Mouse (Mus musculus) kidney, embryonic 16.5 days (tissue): Measurements from ENCODE around the gene Col25a1. TPM values are rescaled to one million over a fixed set of nuclear protein-coding genes. Genes with fewer than 3 reads are reported as not detected.

Experiments
- ATAC-seq: fragments of 200-750 bp; cut with Nextera tagmentation; 2 replicates; pipeline ENCODE4 v1.8.0; 2017; ENCODE audit warnings: moderate TSS enrichment; ENCODE audit not compliant: low FRiP score, low TSS enrichment
- H3K27ac ChIP-seq: fragments of 300-500 bp; sonication (generic); 2 replicates; pipeline ENCODE4 v1.5.1; 2014; ENCODE audit warnings: low read length
- H3K27me3 ChIP-seq: fragments of 300-500 bp; sonication (generic); 2 replicates; pipeline ENCODE4 v1.6.1; 2014; ENCODE audit warnings: low read length, control low read depth, mixed read lengths; ENCODE audit not compliant: insufficient read depth
- H3K36me3 ChIP-seq: fragments of 300-500 bp; sonication (generic); 2 replicates; pipeline ENCODE4 v1.6.1; 2014; ENCODE audit warnings: low read length, control low read depth, mixed read lengths; ENCODE audit not compliant: insufficient read depth
- H3K4me1 ChIP-seq: fragments of 300-500 bp; sonication (generic); 2 replicates; pipeline ENCODE4 v1.6.1; 2014; ENCODE audit warnings: low read length, control low read depth, mixed read lengths; ENCODE audit not compliant: insufficient read depth
- H3K4me2 ChIP-seq: fragments of 300-500 bp; sonication (generic); replicated peaks from 2 replicates; pipeline ENCODE4 v1.6.1; 2014; ENCODE audit warnings: low read depth, low read length
- H3K4me3 ChIP-seq: fragments of 300-500 bp; sonication (generic); 2 replicates; pipeline ENCODE4 v1.5.1; 2014; ENCODE audit warnings: mild to moderate bottlenecking, low read length
- H3K9ac ChIP-seq: fragments of 300-500 bp; sonication (generic); replicated peaks from 2 replicates; pipeline ENCODE4 v1.6.1; 2014; ENCODE audit warnings: low read length
- H3K9me3 ChIP-seq: fragments of 300-500 bp; sonication (generic); 2 replicates; pipeline ENCODE4 v1.6.1; 2016; ENCODE audit warnings: low read length, control low read depth
- WGBS: fragments of 180-500 bp; shearing (Covaris S2); extraction: QIAGEN DNeasy Blood & Tissue Kit; methylation state at CpG from one replicate; pipeline ENCODE4 v1.1.7; 2014; 5-methylcytosine and 5-hydroxymethylcytosine counted together
- polyA plus RNA-seq: library from polyadenylated mRNA; unstranded; fragments of >200 nt; fragmentation: Nextera tagmentation; extraction: Ambion mirVana; gene quantifications from 2 replicates; pipeline ENCODE4 v1.2.1, GENCODE M21; 2015

The Col25a1 gene
- polyA plus RNA-seq, 1 experiment from 2014 or later = 4.2 TPM

- Histone ChIP-seq H3K4me3 (no peak overlapping the region), H3K9me3 (peaks cover 13% of the 10 kb centered on the region), H3K27me3 (no peaks in the 10 kb centered on the region), H3K4me2 (no peak overlapping the region), H3K4me1 (no peaks in the 10 kb centered on the region), H3K27ac (no peak overlapping the region), H3K9ac (no peak overlapping the region), H3K36me3 (no peaks in the 10 kb centered on the region)
- no peak for ATAC-seq
- 96% methylated on average over 3 of the region's 3 CpGs for WGBS
These were observed 89.5 kb downstream of the Col25a1 start for GRCm38 (mm10) chr3:130220811-130221210.

GRCm38 (mm10) chr3:130228186-130228585 is 96.9 kb downstream of the Col25a1 start:
- H3K9ac ChIP-seq = no peak overlapping the region
- H3K27ac ChIP-seq = no peak overlapping the region
- no peaks in the 10 kb centered on the region for H3K27me3 ChIP-seq
- no peak overlapping the region for H3K4me2 ChIP-seq
- H3K4me1 ChIP-seq = no peaks in the 10 kb centered on the region
- no peaks in the 10 kb centered on the region for H3K36me3 ChIP-seq
- WGBS = 88% methylated on average over 9 of the region's 9 CpGs
- peaks cover 9% of the 10 kb centered on the region; the same call in 1 of the 2 replicates for H3K9me3 ChIP-seq
- no peak for ATAC-seq
- H3K4me3 ChIP-seq = no peak overlapping the region

GRCm38 (mm10) chr3:130232944-130233343 is 101.6 kb downstream of the Col25a1 start:
- H3K4me1 ChIP-seq = no peaks in the 10 kb centered on the region
- H3K27me3 ChIP-seq = no peaks in the 10 kb centered on the region
- no peak overlapping the region for H3K4me3 ChIP-seq
- 93% methylated on average over 7 of the region's 7 CpGs for WGBS
- H3K4me2 ChIP-seq = no peak overlapping the region
- H3K9ac ChIP-seq = no peak overlapping the region
- H3K36me3 ChIP-seq = no peaks in the 10 kb centered on the region
- H3K27ac ChIP-seq = no peak overlapping the region
- H3K9me3 ChIP-seq = no peaks in the 10 kb centered on the region
- ATAC-seq = no peak

- Histone ChIP-seq H3K4me2 (no peak overlapping the region), H3K27me3 (no peaks in the 10 kb centered on the region), H3K36me3 (no peaks in the 10 kb centered on the region), H3K4me1 (no peaks in the 10 kb centered on the region), H3K9ac (no peak overlapping the region), H3K4me3 (no peak overlapping the region), H3K9me3 (no peaks in the 10 kb centered on the region), H3K27ac (no peak overlapping the region)
- 89% methylated on average over 1 of the region's 1 CpGs for WGBS
- no peak for ATAC-seq
These were observed 103.9 kb downstream of the Col25a1 start for GRCm38 (mm10) chr3:130235233-130235632.

GRCm38 (mm10) chr3:130236129-130236528 is 104.8 kb downstream of the Col25a1 start:
- H3K4me1 ChIP-seq = no peaks in the 10 kb centered on the region
- no peak overlapping the region for H3K9ac ChIP-seq
- H3K4me2 ChIP-seq = no peak overlapping the region
- no peak for ATAC-seq
- H3K36me3 ChIP-seq = no peaks in the 10 kb centered on the region
- no peak overlapping the region for H3K27ac ChIP-seq
- no peak overlapping the region for H3K4me3 ChIP-seq
- WGBS = 37% methylated on average over 7 of the region's 7 CpGs
- H3K27me3 ChIP-seq = no peaks in the 10 kb centered on the region
- H3K9me3 ChIP-seq = no peaks in the 10 kb centered on the region

- H3K9ac ChIP-seq = no peak overlapping the region
- H3K4me2 ChIP-seq = no peak overlapping the region
- H3K27me3 ChIP-seq = no peaks in the 10 kb centered on the region
- H3K36me3 ChIP-seq = no peaks in the 10 kb centered on the region
- peaks cover 3% of the 10 kb centered on the region; the same call in 1 of the 2 replicates for H3K4me1 ChIP-seq
- no peaks in the 10 kb centered on the region for H3K9me3 ChIP-seq
- no peak overlapping the region for H3K4me3 ChIP-seq
- no peak for ATAC-seq
- 23% methylated on average over 1 of the region's 1 CpGs for whole genome bisulfite sequencing
- H3K27ac ChIP-seq = no peak overlapping the region
These were observed 106.6 kb downstream of the Col25a1 start for GRCm38 (mm10) chr3:130237852-130238251.

- no peaks in the 10 kb centered on the region for H3K9me3 ChIP-seq
- no peak overlapping the region for H3K4me2 ChIP-seq
- no peak overlapping the region for H3K4me3 ChIP-seq
- no peak for ATAC-seq
- H3K27ac ChIP-seq = no peak overlapping the region
- H3K27me3 ChIP-seq = no peaks in the 10 kb centered on the region
- WGBS = 83% methylated on average over 4 of the region's 4 CpGs
- peaks cover 4% of the 10 kb centered on the region; the same call in 1 of the 2 replicates for H3K4me1 ChIP-seq
- H3K9ac ChIP-seq = no peak overlapping the region
- no peaks in the 10 kb centered on the region for H3K36me3 ChIP-seq
These were observed 110.6 kb downstream of the Col25a1 start for GRCm38 (mm10) chr3:130241924-130242323.

GRCm38 (mm10) chr3:130242647-130243296 is 111.5 kb downstream of the Col25a1 start:
- no peak for ATAC-seq
- no peak overlapping the region for H3K4me3 ChIP-seq
- no peaks in the 10 kb centered on the region for H3K27me3 ChIP-seq
- no peak overlapping the region for H3K9ac ChIP-seq
- peaks cover 4% of the 10 kb centered on the region; the same call in 1 of the 2 replicates for H3K4me1 ChIP-seq
- H3K4me2 ChIP-seq = no peak overlapping the region
- no peaks in the 10 kb centered on the region for H3K36me3 ChIP-seq
- no peak overlapping the region for H3K27ac ChIP-seq
- WGBS = 52% methylated on average over 8 of the region's 8 CpGs
- H3K9me3 ChIP-seq = no peaks in the 10 kb centered on the region

- Histone ChIP-seq H3K4me1 (peaks cover 6% of the 10 kb centered on the region; the same call in 1 of the 2 replicates), H3K4me3 (no peak overlapping the region), H3K9ac (no peak overlapping the region), H3K36me3 (no peaks in the 10 kb centered on the region), H3K27ac (no peak overlapping the region), H3K9me3 (no peaks in the 10 kb centered on the region; the same call in 1 of the 2 replicates), H3K4me2 (no peak overlapping the region), H3K27me3 (no peaks in the 10 kb centered on the region)
- 55% methylated on average over 7 of the region's 7 CpGs for WGBS
- ATAC-seq = no peak
These were observed 121.1 kb downstream of the Col25a1 start for GRCm38 (mm10) chr3:130252355-130252754.

GRCm38 (mm10) chr3:130256059-130256458 is 124.8 kb downstream of the Col25a1 start:
- Histone ChIP-seq H3K4me2 (no peak overlapping the region), H3K4me1 (peaks cover 6% of the 10 kb centered on the region; the same call in 1 of the 2 replicates), H3K4me3 (no peak overlapping the region), H3K36me3 (no peaks in the 10 kb centered on the region), H3K9me3 (peaks cover 4% of the 10 kb centered on the region; the same call in 1 of the 2 replicates), H3K9ac (no peak overlapping the region), H3K27me3 (no peaks in the 10 kb centered on the region), H3K27ac (no peak overlapping the region)
- no peak for ATAC-seq
- 83% methylated on average over 3 of the region's 3 CpGs for WGBS
